Mouse (Mus musculus) brain, embryonic 14.5 days (tissue): ENCODE measurements around the gene Pgpep1l. TPM values are rescaled to one million over a fixed set of nuclear protein-coding genes. Genes with fewer than 3 reads are reported as not detected.
"Not testable (repeated sequence)": the region's sequence is repeated elsewhere in the genome, so short reads cannot be mapped to it uniquely, and the experiment has no call there.

Experiments used
- DNase-seq: peaks from one replicate; pipeline ENCODE4 v3.0.0-alpha.2; 2011; ENCODE audit warnings: low read depth
- CTCF ChIP-seq: fragments of 200-500 bp; IDR thresholded peaks from 2 replicates; pipeline ENCODE4 v1.5.1; 2012; ENCODE audit warnings: inconsistent platforms, mild to moderate bottlenecking, moderate library complexity, borderline replicate concordance; ENCODE audit not compliant: insufficient read depth, insufficient read length; ENCODE audit errors: extremely low read depth
- POLR2A ChIP-seq: fragments of 200-500 bp; IDR thresholded peaks from 2 replicates; pipeline ENCODE4 v1.6.1; 2012; ENCODE audit warnings: mild to moderate bottlenecking, inconsistent platforms, borderline replicate concordance; ENCODE audit not compliant: poor library complexity, insufficient read depth, insufficient read length, severe bottlenecking; ENCODE audit errors: extremely low read depth
- polyA plus RNA-seq: library from polyadenylated mRNA; depleted of rRNA; stranded (reverse); fragments of >200 nt; gene quantifications from 2 replicates; pipeline ENCODE4 v1.2.3, GENCODE M21; 2012

The Pgpep1l gene
- polyA plus RNA-seq, 1 experiment: 0.41 TPM

GRCm38 (mm10) chr7:68293997-68294789 is 30.2 kb upstream of the Pgpep1l start:
- no peak for TF ChIP-seq CTCF
- TF ChIP-seq POLR2A: no peak
- no peak for DNase-seq

- no peak for DNase-seq
- TF ChIP-seq CTCF (no peak), POLR2A (no peak)
Measured at GRCm38 (mm10) chr7:68291603-68292002, 27.6 kb upstream of the Pgpep1l start.

GRCm38 (mm10) chr7:68289081-68289480 is 25.0 kb upstream of the Pgpep1l start:
- DNase-seq: no peak
- TF ChIP-seq POLR2A (no peak), CTCF (no peak)

- not testable (repeated sequence) for DNase-seq
Measured at GRCm38 (mm10) chr7:68288000-68288399, 24.0 kb upstream of the Pgpep1l start.

GRCm38 (mm10) chr7:68287582-68287981 is 23.5 kb upstream of the Pgpep1l start:
- no peak for TF ChIP-seq POLR2A
- TF ChIP-seq CTCF: no peak
- no peak for DNase-seq

- TF ChIP-seq POLR2A (no peak), CTCF (no peak)
Measured at GRCm38 (mm10) chr7:68286526-68287481, 22.8 kb upstream of the Pgpep1l start.

GRCm38 (mm10) chr7:68285851-68286298 is 21.8 kb upstream of the Pgpep1l start:
- TF ChIP-seq POLR2A: no peak
- TF ChIP-seq CTCF: no peak
- no peak for DNase-seq

More at GRCm38 (mm10) chr7:68286526-68287481, 22.8 kb upstream of the Pgpep1l start:
- no peak for DNase-seq

GRCm38 (mm10) chr7:68283776-68284175 is 19.7 kb upstream of the Pgpep1l start:
- no peak for DNase-seq

GRCm38 (mm10) chr7:68283133-68283520 is 19.1 kb upstream of the Pgpep1l start:
- DNase-seq: not testable (repeated sequence)

More at GRCm38 (mm10) chr7:68283776-68284175, 19.7 kb upstream of the Pgpep1l start:
- TF ChIP-seq CTCF (no peak), POLR2A (no peak)

GRCm38 (mm10) chr7:68282304-68283132 is 18.5 kb upstream of the Pgpep1l start:
- DNase-seq: no peak
- TF ChIP-seq CTCF: no peak
- TF ChIP-seq POLR2A: no peak

GRCm38 (mm10) chr7:68281341-68281740 is 17.3 kb upstream of the Pgpep1l start:
- no peak for TF ChIP-seq POLR2A
- no peak for TF ChIP-seq CTCF
- DNase-seq: no peak

GRCm38 (mm10) chr7:68280352-68280869 is 16.4 kb upstream of the Pgpep1l start:
- TF ChIP-seq CTCF (no peak), POLR2A (no peak)
- DNase-seq: no peak
